Mouse (Mus musculus) kidney, adult 2 months (tissue): ENCODE data around the gene Slc36a2.

ENCODE experiments used
- CTCF ChIP-seq: fragments of 200-500 bp; conservative IDR thresholded peaks from 2 replicates; pipeline ENCODE4 v1.5.1; 2011; ENCODE audit warnings: low read depth, mild to moderate bottlenecking, control low read depth, low read length, moderate library complexity, mixed read lengths; ENCODE audit not compliant: insufficient read depth, insufficient read length
- POLR2A ChIP-seq: fragments of 200-500 bp; IDR thresholded peaks from one replicate; pipeline ENCODE4 v1.6.1; 2011; ENCODE audit warnings: low read depth, low read length, control low read depth

GRCm38 (mm10) chr11:55134407-55134806 lies 50.5 kb downstream of the Slc36a2 start:
- no peak for TF ChIP-seq CTCF
- no peak for TF ChIP-seq POLR2A
